Mouse (Mus musculus): ENCODE measurements at regions not wholly inside any gene's neighbourhood (a gene's known extent, or its start where the extent isn't known, plus 50 kb on each side); places are given as distances from the start of the nearest gene placed in this dataset.

- Histone ChIP-seq H3K4me1 (ENCODE audit: control insufficient read depth, insufficient read depth, low read length) (peaks cover 5% of the 10 kb centered on the region; the same call in 1 of the 2 replicates), H3K27ac (ENCODE audit: insufficient read depth, low read depth, low read length) (no peak overlapping the region), H3K4me3 (ENCODE audit: insufficient read depth, low read length) (no peak overlapping the region)
- TF ChIP-seq CTCF (IDR thresholded peaks at IDR 0.05; ENCODE audit: low read depth, low read length): no peak
- no peak for TF ChIP-seq POLR2A (IDR thresholded peaks at IDR 0.05; ENCODE audit: borderline replicate concordance, low read depth, low read length)
These were observed 455.1 kb downstream of the Etnk1 start for GRCm38 (mm10) chr6:143622161-143622560.

DNA sequence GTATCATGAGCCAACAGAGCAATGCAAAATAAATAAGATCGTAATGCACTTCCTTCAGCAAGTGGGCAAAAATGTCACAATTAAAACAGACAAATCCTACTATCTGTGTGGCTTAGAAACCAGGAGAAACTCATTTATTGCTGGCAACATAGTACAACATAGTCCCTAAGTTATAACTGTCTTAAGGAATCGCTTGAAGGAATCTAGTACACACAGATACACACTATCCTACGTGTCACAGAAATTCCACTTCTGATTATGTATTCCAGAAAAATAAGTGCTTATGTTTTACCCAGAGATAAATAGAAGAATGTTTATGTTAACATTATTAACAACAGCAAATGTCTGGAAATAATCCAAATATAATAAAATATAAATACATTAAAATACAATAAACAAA lies 457.9 kb downstream of the Etnk1 start:
- peaks cover 5% of the 10 kb centered on the region; the same call in 1 of the 2 replicates for H3K4me1 ChIP-seq (ENCODE audit: control insufficient read depth, insufficient read depth, low read length)
- no peak for TF ChIP-seq POLR2A (IDR thresholded peaks at IDR 0.05; ENCODE audit: borderline replicate concordance, low read depth, low read length)
- no peak for TF ChIP-seq CTCF (IDR thresholded peaks at IDR 0.05; ENCODE audit: low read depth, low read length)
- H3K27ac ChIP-seq (ENCODE audit: insufficient read depth, low read depth, low read length): no peak overlapping the region
- no peak overlapping the region for H3K4me3 ChIP-seq (ENCODE audit: insufficient read depth, low read length)

DNA sequence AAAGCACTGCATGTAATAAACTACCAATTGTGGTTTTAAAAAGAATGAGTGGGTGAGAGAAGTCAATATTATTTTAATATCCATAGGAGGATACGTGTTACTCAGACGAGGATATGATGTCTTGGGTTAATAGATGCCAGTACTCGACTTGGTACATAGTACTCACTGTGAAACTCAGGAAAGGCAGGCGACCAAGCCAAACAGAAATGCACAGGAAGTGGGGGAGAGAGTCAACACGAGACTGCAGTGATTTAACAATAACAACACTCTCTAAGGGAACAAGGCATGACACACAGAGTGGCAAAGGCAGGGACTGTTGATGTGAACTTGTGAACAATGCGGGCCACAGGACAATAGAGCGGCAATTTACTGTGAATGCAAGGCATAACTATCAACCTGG lies 464.6 kb downstream of the Etnk1 start:
- Histone ChIP-seq H3K4me1 (ENCODE audit: control insufficient read depth, insufficient read depth, low read length) (0 out of 2 replicates have a peak, but pooled peaks cover 3% of the 10 kb centered on the region), H3K4me3 (ENCODE audit: insufficient read depth, low read length) (no peak overlapping the region), H3K27ac (ENCODE audit: insufficient read depth, low read depth, low read length) (no peak overlapping the region)
- TF ChIP-seq POLR2A (IDR thresholded peaks at IDR 0.05; ENCODE audit: borderline replicate concordance, low read depth, low read length): no peak
- no peak for TF ChIP-seq CTCF (IDR thresholded peaks at IDR 0.05; ENCODE audit: low read depth, low read length)

DNA sequence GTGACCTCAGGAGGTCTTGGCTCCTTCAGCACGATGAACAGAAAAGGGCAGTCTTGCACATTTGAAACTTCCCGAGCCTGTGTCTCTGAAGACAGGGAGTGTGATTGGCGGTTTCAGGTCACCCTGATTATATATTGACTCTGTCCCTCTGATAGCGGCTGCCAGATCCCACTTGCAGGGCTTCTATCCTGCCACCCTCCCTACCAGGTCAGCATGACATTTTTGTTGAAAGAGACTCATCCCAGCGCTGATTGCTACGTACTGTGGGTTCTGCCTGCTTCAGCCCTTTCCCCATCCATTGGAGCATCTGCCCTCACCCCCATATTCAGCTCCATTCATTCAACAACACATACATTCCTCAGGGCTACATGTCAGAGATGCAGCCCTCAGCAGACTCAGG lies 466.7 kb downstream of the Etnk1 start:
- TF ChIP-seq POLR2A (IDR thresholded peaks at IDR 0.05; ENCODE audit: borderline replicate concordance, low read depth, low read length) (no peak), CTCF (IDR thresholded peaks at IDR 0.05; ENCODE audit: low read depth, low read length) (no peak)
- Histone ChIP-seq H3K27ac (ENCODE audit: insufficient read depth, low read depth, low read length) (no peak overlapping the region), H3K4me1 (ENCODE audit: control insufficient read depth, insufficient read depth, low read length) (0 out of 2 replicates have a peak, but pooled peaks cover 3% of the 10 kb centered on the region), H3K4me3 (ENCODE audit: insufficient read depth, low read length) (no peak overlapping the region)

- 0 out of 2 replicates have a peak, but pooled peaks cover 3% of the 10 kb centered on the region for H3K4me1 ChIP-seq (ENCODE audit: control insufficient read depth, insufficient read depth, low read length)
- H3K27ac ChIP-seq (ENCODE audit: insufficient read depth, low read depth, low read length): no peak overlapping the region
- no peak for TF ChIP-seq POLR2A (IDR thresholded peaks at IDR 0.05; ENCODE audit: borderline replicate concordance, low read depth, low read length)
- no peak for TF ChIP-seq CTCF (IDR thresholded peaks at IDR 0.05; ENCODE audit: low read depth, low read length)
- no peak overlapping the region for H3K4me3 ChIP-seq (ENCODE audit: insufficient read depth, low read length)
These were observed 467.3 kb downstream of the Etnk1 start for GRCm38 (mm10) chr6:143634334-143634733.

DNA sequence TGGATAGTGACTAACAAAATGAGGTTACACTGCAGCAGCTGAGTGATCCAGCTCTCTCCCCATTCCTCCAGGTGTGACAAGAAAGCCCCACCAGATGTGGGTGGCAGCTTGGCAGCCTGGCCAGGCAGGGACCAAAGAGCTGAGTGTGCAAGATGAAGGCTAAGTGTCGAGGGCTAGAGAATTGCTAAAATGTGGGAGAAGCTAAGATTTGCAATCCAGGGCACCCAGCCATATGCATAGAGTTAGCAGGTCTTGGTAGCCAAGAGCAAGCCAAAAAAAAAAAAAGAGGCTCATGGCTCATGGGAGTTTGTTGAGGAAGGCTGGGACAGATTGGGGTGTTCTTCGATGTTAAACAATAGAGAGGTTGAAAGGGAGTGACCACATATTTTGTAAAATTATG lies 468.0 kb downstream of the Etnk1 start:
- TF ChIP-seq CTCF (IDR thresholded peaks at IDR 0.05; ENCODE audit: low read depth, low read length) (no peak), POLR2A (IDR thresholded peaks at IDR 0.05; ENCODE audit: borderline replicate concordance, low read depth, low read length) (no peak)
- Histone ChIP-seq H3K4me3 (ENCODE audit: insufficient read depth, low read length) (no peak overlapping the region), H3K4me1 (ENCODE audit: control insufficient read depth, insufficient read depth, low read length) (0 out of 2 replicates have a peak, but pooled peaks cover 3% of the 10 kb centered on the region), H3K27ac (ENCODE audit: insufficient read depth, low read depth, low read length) (no peak overlapping the region)

DNA sequence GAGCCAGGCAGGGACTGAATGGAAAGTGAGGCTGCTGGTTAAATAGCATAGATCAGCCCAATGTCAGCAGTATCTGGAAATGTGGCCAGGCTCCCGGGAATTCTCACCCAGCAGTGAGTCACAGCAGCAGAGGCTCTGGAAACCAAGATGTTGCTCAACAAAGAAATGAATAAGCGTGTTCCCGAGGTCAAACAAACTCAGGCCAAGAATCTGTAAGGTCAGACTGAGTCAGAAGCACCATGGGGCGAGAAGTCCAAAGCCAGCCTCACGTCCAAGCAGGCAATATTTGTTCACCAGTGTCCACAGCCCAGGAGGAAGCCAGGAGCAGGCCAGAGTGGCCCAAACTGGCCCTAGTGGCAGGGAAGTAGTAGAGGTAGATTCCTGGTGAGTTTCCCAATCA lies 473.6 kb downstream of the Etnk1 start:
- Histone ChIP-seq H3K4me1 (ENCODE audit: control insufficient read depth, insufficient read depth, low read length) (no peaks in the 10 kb centered on the region), H3K4me3 (ENCODE audit: insufficient read depth, low read length) (no peak overlapping the region), H3K27ac (ENCODE audit: insufficient read depth, low read depth, low read length) (no peak overlapping the region)
- TF ChIP-seq POLR2A (IDR thresholded peaks at IDR 0.05; ENCODE audit: borderline replicate concordance, low read depth, low read length) (no peak), CTCF (IDR thresholded peaks at IDR 0.05; ENCODE audit: low read depth, low read length) (no peak)

GRCm38 (mm10) chr6:143642052-143642451 lies 475.0 kb downstream of the Etnk1 start:
- Histone ChIP-seq H3K27ac (ENCODE audit: insufficient read depth, low read depth, low read length) (no peak overlapping the region), H3K4me3 (ENCODE audit: insufficient read depth, low read length) (no peak overlapping the region), H3K4me1 (ENCODE audit: control insufficient read depth, insufficient read depth, low read length) (no peaks in the 10 kb centered on the region)
- TF ChIP-seq POLR2A (IDR thresholded peaks at IDR 0.05; ENCODE audit: borderline replicate concordance, low read depth, low read length) (no peak), CTCF (IDR thresholded peaks at IDR 0.05; ENCODE audit: low read depth, low read length) (no peak)

GRCm38 (mm10) chr6:143645989-143646388 lies 479.0 kb downstream of the Etnk1 start:
- TF ChIP-seq POLR2A (IDR thresholded peaks at IDR 0.05; ENCODE audit: borderline replicate concordance, low read depth, low read length): no peak
- no peak for TF ChIP-seq CTCF (IDR thresholded peaks at IDR 0.05; ENCODE audit: low read depth, low read length)
- Histone ChIP-seq H3K4me1 (ENCODE audit: control insufficient read depth, insufficient read depth, low read length) (no peaks in the 10 kb centered on the region), H3K27ac (ENCODE audit: insufficient read depth, low read depth, low read length) (no peak overlapping the region)

GRCm38 (mm10) chr6:143648501-143648900 lies 481.5 kb downstream of the Etnk1 start:
- TF ChIP-seq CTCF (IDR thresholded peaks at IDR 0.05; ENCODE audit: low read depth, low read length) (no peak), POLR2A (IDR thresholded peaks at IDR 0.05; ENCODE audit: borderline replicate concordance, low read depth, low read length) (no peak)
- Histone ChIP-seq H3K4me3 (ENCODE audit: insufficient read depth, low read length) (no peak overlapping the region), H3K4me1 (ENCODE audit: control insufficient read depth, insufficient read depth, low read length) (no peaks in the 10 kb centered on the region), H3K27ac (ENCODE audit: insufficient read depth, low read depth, low read length) (no peak overlapping the region)

More at GRCm38 (mm10) chr6:143645989-143646388, 479.0 kb downstream of the Etnk1 start:
- H3K4me3 ChIP-seq (ENCODE audit: insufficient read depth, low read length): no peak overlapping the region

- TF ChIP-seq CTCF (IDR thresholded peaks at IDR 0.05; ENCODE audit: low read depth, low read length) (no peak), POLR2A (IDR thresholded peaks at IDR 0.05; ENCODE audit: borderline replicate concordance, low read depth, low read length) (no peak)
These were observed 489.6 kb downstream of the Etnk1 start for GRCm38 (mm10) chr6:143656576-143656975.

More at GRCm38 (mm10) chr6:143656576-143656975, 489.6 kb downstream of the Etnk1 start:
- H3K27ac ChIP-seq (ENCODE audit: insufficient read depth, low read depth, low read length): no peak overlapping the region
- H3K4me1 ChIP-seq (ENCODE audit: control insufficient read depth, insufficient read depth, low read length): peaks cover 12% of the 10 kb centered on the region
- H3K4me3 ChIP-seq (ENCODE audit: insufficient read depth, low read length): no peak overlapping the region
